Mouse (Mus musculus) lung, postnatal 14 days (tissue): ENCODE results near the gene Khdrbs1.
A peak's percentile ranks its signal among the peaks of the same experiment; 100 is the strongest.

Source experiments
- DNase-seq: peaks from one replicate; pipeline ENCODE4 v3.0.0; 2021

The Khdrbs1 gene

DNA sequence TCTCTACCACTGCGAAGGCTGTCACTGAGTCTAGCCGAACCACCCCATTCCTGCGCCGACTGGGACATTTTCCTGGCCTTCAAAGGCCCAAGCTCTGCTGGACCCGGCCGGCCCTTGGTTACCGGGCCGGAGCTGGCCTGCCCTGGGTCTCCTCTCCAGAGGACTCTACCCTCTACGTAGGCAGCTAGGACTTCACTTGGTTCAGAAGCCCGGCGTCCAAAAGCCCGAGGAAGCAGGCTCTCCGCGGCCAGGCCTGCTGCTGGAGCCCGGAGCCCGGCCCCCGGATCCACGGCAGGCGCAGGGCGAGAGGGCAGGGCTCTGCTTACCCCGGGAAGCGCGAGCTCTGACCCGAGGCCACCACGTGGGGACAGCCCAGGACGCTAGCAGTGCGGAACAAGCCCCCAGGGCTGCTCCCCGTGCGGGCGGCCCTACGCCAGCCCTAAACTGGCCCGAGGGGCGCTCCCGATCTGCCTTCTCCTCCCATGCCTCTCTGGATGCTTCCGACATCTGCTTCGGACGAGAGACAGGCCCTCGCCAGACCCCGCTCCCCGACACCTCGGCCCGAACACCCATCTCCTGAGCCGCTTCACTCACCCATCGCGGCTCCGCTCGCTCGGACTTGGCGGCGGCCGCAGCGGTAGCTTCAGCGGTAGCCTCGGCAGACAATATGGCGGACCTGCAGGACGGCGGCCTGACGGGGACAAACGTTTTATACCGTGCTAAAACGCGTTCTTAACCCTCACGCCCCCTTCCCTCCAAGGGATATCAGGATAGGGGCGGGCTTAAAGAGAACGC, 69.8 kb downstream of the Khdrbs1 start, which contains the start of gene Kpna6:
Gene Kpna6, minus strand, starts transcription at position 685 of the 795 bp plus-strand sequence.
- DNase-seq = peak; percentile 89

- DNase-seq = peak; percentile 58
These were observed 70.5 kb downstream of the Khdrbs1 start for GRCm38 (mm10) chr4:129671491-129672082.

- no peak for DNase-seq
These were observed 79.8 kb downstream of the Khdrbs1 start for GRCm38 (mm10) chr4:129662255-129662813.

DNA sequence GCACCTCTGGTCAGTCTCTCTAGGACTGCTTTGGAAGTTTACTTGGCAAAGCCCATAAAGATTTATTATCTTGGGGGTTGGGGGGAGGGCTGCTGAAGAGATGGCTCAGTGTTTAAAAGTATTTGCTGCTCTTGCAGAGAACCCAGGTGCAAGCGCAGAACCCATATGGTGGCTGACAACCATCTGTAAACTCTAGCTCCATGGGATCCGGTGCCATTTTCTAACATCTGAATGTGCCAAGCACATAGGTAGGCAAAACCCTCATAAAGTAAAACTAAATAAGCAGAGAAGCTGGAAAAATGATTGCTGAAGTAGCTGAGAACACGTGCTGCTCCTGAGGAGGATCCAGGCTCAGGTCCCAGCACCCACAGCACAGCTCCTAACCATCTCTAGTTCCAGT, 80.5 kb downstream of the Khdrbs1 start:
- no peak for DNase-seq

DNA sequence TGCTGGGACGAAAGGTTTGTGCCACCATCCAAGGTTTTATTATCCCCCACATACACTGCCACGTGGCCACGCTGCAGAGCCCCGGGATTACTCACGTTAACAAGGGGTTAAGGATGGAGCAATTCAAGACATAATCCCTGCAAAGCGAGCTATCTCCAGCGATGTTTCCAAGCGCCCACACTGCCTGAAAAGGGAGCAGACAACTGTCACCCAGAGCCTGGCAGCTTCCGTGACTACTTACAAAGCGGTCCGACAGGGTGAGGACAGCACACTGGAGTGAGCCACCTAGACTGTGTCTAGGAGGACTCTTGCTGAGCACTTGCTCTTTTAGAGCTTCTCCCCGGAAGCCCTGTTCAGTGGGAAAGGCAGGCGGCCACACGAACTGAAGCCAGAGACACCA, 87.3 kb downstream of the Khdrbs1 start:
- DNase-seq = no peak
